Mouse (Mus musculus) regulatory T cell (primary cell): Measurements from ENCODE around the gene Des.

Source experiments
- in situ Hi-C: fragments of 300-600 bp; cut with MboI, MseI; formaldehyde crosslinking; loops from one replicate; pipeline ENCODE4 v1.15.1; 2025; ENCODE audit warnings: high pct_unique_total_duplicates

Des gene

GRCm38 (mm10) chr1:75381482-75382355, 21.6 kb downstream of the Des start:
- in situ Hi-C loops: no loop called here

- in situ Hi-C loops: no loop called here
These were observed 22.4 kb downstream of the Des start for GRCm38 (mm10) chr1:75382356-75383071.

- in situ Hi-C loops: no loop called here
These were observed 24.5 kb downstream of the Des start for GRCm38 (mm10) chr1:75384470-75385141.

GRCm38 (mm10) chr1:75385142-75385730, 25.1 kb downstream of the Des start:
- in situ Hi-C loops: no loop called here

GRCm38 (mm10) chr1:75386149-75386548, 26.0 kb downstream of the Des start:
- in situ Hi-C loops: no loop called here

- in situ Hi-C loops: no loop called here
These were observed 27.4 kb downstream of the Des start for GRCm38 (mm10) chr1:75387469-75387928.

GRCm38 (mm10) chr1:75387929-75388897, 28.1 kb downstream of the Des start:
- in situ Hi-C loops: no loop called here

GRCm38 (mm10) chr1:75388898-75389515, 28.9 kb downstream of the Des start:
- in situ Hi-C loops: no loop called here

GRCm38 (mm10) chr1:75393139-75393538, 33.0 kb downstream of the Des start:
- in situ Hi-C loops: no loop called here

- in situ Hi-C loops: no loop called here
These were observed 33.7 kb downstream of the Des start for GRCm38 (mm10) chr1:75393846-75394245.

- in situ Hi-C loops: no loop called here
These were observed 38.8 kb downstream of the Des start for GRCm38 (mm10) chr1:75398761-75399402.

- in situ Hi-C loops: no loop called here
These were observed 39.8 kb downstream of the Des start for GRCm38 (mm10) chr1:75399755-75400492.

GRCm38 (mm10) chr1:75400493-75401115, 40.5 kb downstream of the Des start:
- in situ Hi-C loops: no loop called here

GRCm38 (mm10) chr1:75405547-75405946, 45.4 kb downstream of the Des start:
- in situ Hi-C loops: no loop called here

GRCm38 (mm10) chr1:75406173-75406572, 46.0 kb downstream of the Des start:
- in situ Hi-C loops: no loop called here

GRCm38 (mm10) chr1:75407056-75407455, 46.9 kb downstream of the Des start:
- in situ Hi-C loops: no loop called here

GRCm38 (mm10) chr1:75408210-75408609, 48.1 kb downstream of the Des start:
- in situ Hi-C loops: no loop called here

GRCm38 (mm10) chr1:75409950-75410349, 49.8 kb downstream of the Des start:
- in situ Hi-C loops: no loop called here
